Mouse (Mus musculus): Measurements from ENCODE around the gene Soat2.

Soat2 gene

GRCm38 (mm10) chr15:102188883-102189282 lies 38.6 kb downstream of the Soat2 start:
- DNase-seq (ENCODE audit: low spot score in 2 of 2): no peak

DNA sequence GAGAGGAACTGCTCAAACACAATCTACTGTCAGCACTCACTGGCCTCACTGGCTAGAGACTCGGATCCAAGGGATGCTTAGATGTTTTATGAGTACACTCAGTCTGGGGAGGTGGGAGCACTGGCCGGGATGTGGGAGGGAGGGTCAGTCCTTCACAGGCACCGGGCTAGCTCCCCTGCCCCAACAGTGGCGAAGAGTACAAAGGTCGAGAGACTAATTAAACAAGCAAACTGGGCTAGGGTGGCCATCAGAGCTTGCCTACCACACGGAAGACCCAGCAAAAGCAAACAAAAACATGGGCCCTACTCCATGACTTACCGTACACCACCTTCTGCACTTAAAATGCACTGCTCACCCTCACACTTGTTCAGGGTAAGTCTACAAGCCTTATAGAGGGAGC lies 41.4 kb downstream of the Soat2 start:
- DNase-seq (ENCODE audit: low spot score in 2 of 2): no peak

DNA sequence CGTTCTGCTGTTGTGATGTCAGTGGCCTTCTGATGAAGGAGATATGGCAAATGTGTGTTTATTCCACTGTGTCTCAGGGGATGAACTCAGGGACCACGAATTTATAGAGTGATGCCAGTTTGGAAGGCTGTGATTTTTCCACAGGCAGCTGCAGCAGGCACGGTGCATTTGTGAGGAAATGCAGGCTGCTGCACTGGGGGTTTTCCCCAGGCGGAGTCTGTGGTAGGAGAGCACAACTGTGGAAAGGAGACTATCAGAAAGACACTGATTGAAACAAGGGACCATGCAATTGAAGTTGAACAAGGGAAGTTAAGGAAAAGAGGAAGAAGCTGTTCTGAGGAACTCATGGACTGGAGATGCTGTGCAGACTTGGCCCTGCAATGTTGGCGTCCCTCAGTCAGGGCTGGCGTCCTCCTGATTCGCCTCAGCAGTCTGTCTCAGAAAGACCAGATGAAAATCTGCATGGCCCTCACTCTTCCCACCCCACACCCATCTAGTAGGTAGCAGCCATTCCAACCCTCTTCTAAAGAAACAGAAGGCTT lies 42.0 kb downstream of the Soat2 start:
- DNase-seq (ENCODE audit: low spot score in 2 of 2): no peak

GRCm38 (mm10) chr15:102192820-102193386 lies 42.6 kb downstream of the Soat2 start:
- DNase-seq (ENCODE audit: low spot score in 2 of 2): no peak

- DNase-seq (ENCODE audit: low spot score in 2 of 2): no peak
Measured at GRCm38 (mm10) chr15:102193652-102194051, 43.3 kb downstream of the Soat2 start.

DNA sequence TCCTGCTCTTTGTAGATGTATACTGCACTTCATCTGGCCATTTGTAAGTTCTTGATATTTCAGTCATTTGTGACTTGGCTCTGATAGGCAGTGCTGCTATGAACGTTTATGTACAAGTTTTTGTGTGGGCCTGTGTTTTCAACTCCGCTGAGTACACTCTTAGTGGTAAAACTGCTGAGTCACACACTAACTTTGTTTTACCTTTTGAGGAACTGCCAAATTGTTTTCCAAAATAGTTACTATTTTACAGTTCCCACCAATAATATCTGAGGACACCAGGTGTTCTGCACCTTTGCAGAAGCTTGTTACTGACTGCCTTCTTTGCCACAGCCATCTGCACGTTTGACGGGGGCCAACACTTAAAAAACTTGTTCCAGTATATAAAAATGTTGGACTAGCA lies 44.1 kb downstream of the Soat2 start:
- no peak for DNase-seq (ENCODE audit: low spot score in 2 of 2)

DNA sequence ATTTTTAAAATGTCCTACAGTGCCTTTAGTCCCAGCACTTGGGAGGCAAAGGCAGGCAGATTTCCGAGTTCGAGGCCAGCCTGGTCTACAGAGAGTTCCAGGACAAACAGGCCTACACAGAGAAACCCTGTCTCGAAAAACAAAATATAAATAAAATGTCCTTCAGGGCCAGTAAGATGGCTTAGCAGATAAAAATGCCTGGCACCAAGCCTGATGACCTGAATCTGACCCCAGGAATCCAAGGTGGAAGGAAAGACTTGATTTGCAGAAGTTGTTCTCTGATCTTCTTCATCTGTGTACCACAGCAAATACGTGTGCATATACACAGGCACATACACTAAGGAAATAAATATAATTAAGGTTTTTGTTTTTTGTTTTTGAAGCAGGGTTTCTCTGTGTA lies 45.0 kb downstream of the Soat2 start:
- DNase-seq (ENCODE audit: low spot score in 2 of 2): no peak

DNA sequence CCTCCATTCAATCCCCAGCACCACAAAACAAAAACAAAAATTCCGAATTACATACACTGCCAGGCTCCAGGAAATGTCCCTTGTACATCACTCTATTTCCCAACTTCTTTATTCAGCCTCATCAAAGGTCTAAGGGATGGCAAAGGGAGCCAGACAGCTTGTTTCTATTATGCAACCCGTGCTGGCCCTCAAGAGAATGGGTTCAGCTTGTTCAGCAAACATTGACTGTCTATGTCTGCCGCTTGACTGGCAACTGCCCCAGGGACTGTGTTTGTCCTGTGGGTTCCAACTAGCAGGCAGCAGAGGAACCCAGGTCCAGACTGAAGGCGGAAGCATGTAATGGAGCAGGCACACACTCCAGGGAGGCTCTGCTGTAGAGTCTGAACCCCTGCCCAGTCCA lies 48.5 kb downstream of the Soat2 start:
- DNase-seq (ENCODE audit: low spot score in 2 of 2): no peak

DNA sequence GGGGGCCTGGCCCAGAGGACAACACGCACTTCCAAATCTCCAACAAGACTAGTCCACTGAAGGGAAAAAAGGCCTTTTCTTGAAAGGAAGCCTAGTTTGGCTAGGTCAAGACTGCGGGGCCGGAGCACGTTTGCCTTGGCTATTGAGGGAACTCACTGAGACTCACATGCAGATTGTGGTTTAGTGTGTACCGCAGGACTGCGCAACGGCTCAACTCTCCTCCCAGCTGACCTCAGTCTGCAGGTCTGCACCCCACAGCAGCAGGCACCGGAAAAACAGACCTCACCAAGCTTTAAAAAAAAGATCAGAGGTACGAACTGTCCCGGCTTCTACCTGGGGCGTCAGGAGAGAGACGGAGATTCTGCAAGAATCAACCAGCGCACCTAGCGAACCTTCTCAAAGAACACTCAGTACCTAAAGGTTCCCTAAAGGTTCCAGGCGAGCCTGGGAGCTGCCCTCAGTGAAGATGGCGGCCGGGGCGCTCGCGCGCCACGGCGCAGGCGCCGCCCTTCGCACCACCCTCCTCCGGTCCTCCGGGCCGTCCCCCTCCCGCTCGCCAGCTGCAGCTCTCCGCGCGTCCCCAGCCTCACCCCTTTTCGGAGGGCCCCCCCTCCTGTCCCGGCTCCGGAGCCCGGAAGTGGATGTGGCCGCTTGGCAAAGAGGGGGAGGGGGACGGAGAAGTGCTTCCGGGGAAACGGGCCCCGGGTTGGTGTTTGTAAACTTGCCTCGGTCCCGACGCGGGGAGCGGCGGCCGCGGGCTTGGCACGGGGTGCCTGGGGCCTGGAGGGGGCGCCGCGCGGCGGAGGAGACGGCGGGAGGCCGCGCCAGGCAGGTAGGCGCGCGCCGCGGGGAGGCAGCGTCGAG lies 52.9 kb downstream of the Soat2 start, which contains the start of gene Zfp740:
Gene Zfp740 (plus strand): TSS at position 279 of the 864 bp plus-strand sequence.
- DNase-seq (ENCODE audit: low spot score in 2 of 2): peak; percentile 70 to 89

- DNase-seq (ENCODE audit: low spot score in 2 of 2): peak; percentile 29 to 63
Measured at GRCm38 (mm10) chr15:102203835-102204381, 53.6 kb downstream of the Soat2 start.

- DNase-seq (ENCODE audit: low spot score in 2 of 2): no peak
Measured at GRCm38 (mm10) chr15:102204674-102205505, 54.6 kb downstream of the Soat2 start, which contains the start of gene Csad. Csad (minus strand) TSS chr15:102204724.

GRCm38 (mm10) chr15:102205779-102206178 lies 55.5 kb downstream of the Soat2 start:
- DNase-seq (ENCODE audit: low spot score in 2 of 2): no peak

GRCm38 (mm10) chr15:102207351-102207750 lies 57.0 kb downstream of the Soat2 start:
- DNase-seq (ENCODE audit: low spot score in 2 of 2): no peak

DNA sequence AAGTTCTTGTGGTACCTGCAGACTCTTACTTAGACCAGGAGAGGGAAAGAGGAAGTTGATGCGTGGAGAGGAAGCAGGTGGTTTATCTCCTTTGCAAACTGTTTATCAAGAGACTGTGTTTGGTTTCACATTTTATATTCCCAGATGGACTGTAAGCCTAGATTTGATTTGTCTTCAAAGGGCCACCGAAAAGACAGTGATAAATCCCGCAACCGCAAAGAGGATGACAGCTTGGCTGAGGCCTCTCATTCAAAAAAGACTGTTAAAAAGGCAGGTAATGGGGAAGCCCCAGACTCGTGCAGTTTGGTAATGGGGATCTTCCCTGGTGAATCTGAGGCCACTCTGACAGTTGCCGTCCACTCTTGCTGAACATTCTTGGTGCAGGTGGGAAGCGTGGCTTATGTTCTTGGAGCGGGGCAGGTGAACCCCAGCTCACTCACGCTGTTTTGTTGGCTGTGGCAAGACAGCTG lies 57.8 kb downstream of the Soat2 start:
- no peak for DNase-seq (ENCODE audit: low spot score in 2 of 2)

- DNase-seq (ENCODE audit: low spot score in 2 of 2): no peak
Measured at GRCm38 (mm10) chr15:102209114-102209513, 58.8 kb downstream of the Soat2 start.

DNA sequence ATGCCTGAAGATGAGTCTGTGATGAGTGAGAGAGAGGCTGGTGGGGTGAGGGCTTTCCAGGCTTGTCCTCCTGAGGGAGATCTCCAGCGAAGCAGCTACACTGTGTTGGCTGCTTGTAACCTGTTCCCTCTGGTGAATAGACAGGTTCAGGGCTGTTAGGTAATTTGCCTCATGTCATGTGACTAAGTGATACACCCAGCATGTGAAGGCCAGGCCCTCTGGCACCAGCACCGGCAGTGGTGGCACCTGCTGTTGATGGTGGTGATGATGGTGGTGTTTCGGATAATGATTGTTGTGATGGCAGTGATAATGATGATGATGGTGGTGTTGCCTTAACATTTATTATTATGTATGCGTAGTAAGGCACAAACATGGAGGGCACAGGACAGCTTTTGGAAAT lies 60.5 kb downstream of the Soat2 start:
- no peak for DNase-seq (ENCODE audit: low spot score in 2 of 2)

DNA sequence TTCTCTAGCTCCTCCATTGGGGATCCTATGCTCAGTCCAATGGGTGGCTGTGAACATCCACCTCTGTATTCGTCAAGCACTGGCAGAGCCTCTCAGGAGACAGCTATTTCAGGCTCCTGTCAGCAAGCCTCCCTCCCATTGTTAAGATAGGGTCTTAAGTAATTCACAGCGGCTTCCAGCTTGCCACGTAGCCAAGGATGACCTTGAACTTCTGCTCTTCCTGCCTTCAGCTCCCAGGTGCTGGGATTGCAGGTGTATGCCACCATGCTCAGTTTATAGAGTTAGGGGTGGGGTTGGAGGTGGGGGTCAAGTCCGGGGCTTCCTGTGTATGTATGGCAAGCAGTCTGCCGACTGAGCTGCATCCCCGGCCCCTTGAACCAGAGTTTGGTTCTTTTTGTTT lies 61.6 kb downstream of the Soat2 start:
- no peak for DNase-seq (ENCODE audit: low spot score in 2 of 2)
